Mouse (Mus musculus) urinary bladder, postnatal 25 days (tissue): Measurements from ENCODE around the gene Gm7861.
"Not testable (repeated sequence)": the region's sequence is repeated elsewhere in the genome, so short reads cannot be mapped to it uniquely, and the experiment has no call there.

ENCODE experiments used
- DNase-seq: peaks from one replicate; pipeline ENCODE4 v3.0.0; 2022; ENCODE audit warnings: low spot score

Gm7861 gene

GRCm38 (mm10) chr8:21594408-21594807 is at the start of gene Gm7861:
TSS of gene Gm7861 (minus strand) at chr8:21594508.
- DNase-seq = not testable (repeated sequence)

GRCm38 (mm10) chr8:21617883-21618282 is 23.6 kb upstream of the Gm7861 start, which contains the start of gene Defa26:
TSS of gene Defa26 (plus strand) at chr8:21618183.
- not testable (repeated sequence) for DNase-seq

- DNase-seq = not testable (repeated sequence)
Measured at GRCm38 (mm10) chr8:21582706-21583105, 11.6 kb downstream of the Gm7861 start, which contains the start of gene Defa28. TSS of gene Defa28 (plus strand) at chr8:21583006.

- not testable (repeated sequence) for DNase-seq
Measured at GRCm38 (mm10) chr8:21565086-21565485, 29.2 kb downstream of the Gm7861 start, which contains the start of gene Defa37. TSS of gene Defa37 (plus strand) at chr8:21565386.
